Comparison of ENCODE assay signal across 19 mouse cellular contexts in genomic region chr4:136774201-136774600, GRCm38 (mm10).
DNase-seq lines count a peak whose midpoint lies in the region; ATAC-seq and TF ChIP-seq lines count a peak whose summit lies in the region.
"Had no signal": no experiment of that assay in that cellular context is flagged by ENCODE, and none has a peak within 500 bp of the region (broad histone marks: within the 10 kb centered on the region; RNA-seq: fewer than 3 reads in every experiment).

No protein-coding gene starts in this region.

- H3K4me1 ChIP-seq in hindbrain, embryonic 10.5 days (replicated peaks): peaks cover 93% of the 10 kb centered on the region
- peaks cover 7% of the 10 kb centered on the region; the same call in 1 of the 2 replicates for H3K4me1 ChIP-seq in hindbrain, postnatal 0 days (ENCODE audit: insufficient read depth, low read length)
- peaks cover 81% of the 10 kb centered on the region for H3K4me1 ChIP-seq in midbrain, embryonic 13.5 days (replicated peaks)
- peaks cover 34% of the 10 kb centered on the region for H3K4me1 ChIP-seq in midbrain, embryonic 16.5 days (ENCODE audit: control insufficient read depth, insufficient read depth, low read length)
- peaks cover 3% of the 10 kb centered on the region; the same call in 1 of the 2 replicates for H3K4me1 ChIP-seq in heart, adult 2 months (ENCODE audit: control insufficient read depth, insufficient read depth, low read length)

- TF ChIP-seq EP300 in heart, adult 2 months (IDR thresholded peaks at IDR 0.05; ENCODE audit: insufficient read depth, low read depth, low read length): no peak

- H3K36me3 ChIP-seq in hindbrain, embryonic 10.5 days: peaks cover 36% of the 10 kb centered on the region
- peaks cover 5% of the 10 kb centered on the region; the same call in 1 of the 2 replicates for H3K36me3 ChIP-seq in hindbrain, postnatal 0 days (ENCODE audit: insufficient read depth, low read length)
- peaks cover 27% of the 10 kb centered on the region for H3K36me3 ChIP-seq in midbrain, embryonic 13.5 days
- peaks cover 9% of the 10 kb centered on the region; the same call in 1 of the 2 replicates for H3K36me3 ChIP-seq in midbrain, embryonic 16.5 days (ENCODE audit: control insufficient read depth, insufficient read depth, low read length)
- H3K36me3 ChIP-seq in heart, adult 2 months (ENCODE audit: control insufficient read depth, insufficient read depth, low read length): no peaks in the 10 kb centered on the region

- no peaks in the 10 kb centered on the region for H3K79me2 ChIP-seq in heart, adult 2 months (replicated peaks; ENCODE audit: control insufficient read depth, insufficient read depth, low read length)

- no peak for TF ChIP-seq CTCF in hindbrain, postnatal 0 days (IDR thresholded peaks at IDR 0.05; ENCODE audit: low read depth)
- TF ChIP-seq CTCF in heart, adult 2 months (IDR thresholded peaks at IDR 0.05): no peak

- H3K27me3 ChIP-seq in hindbrain, embryonic 10.5 days (ENCODE audit: insufficient read depth, poor library complexity, severe bottlenecking): no peaks in the 10 kb centered on the region
- no peaks in the 10 kb centered on the region for H3K27me3 ChIP-seq in hindbrain, postnatal 0 days (ENCODE audit: insufficient read depth, low read length)
- H3K27me3 ChIP-seq in midbrain, embryonic 13.5 days: no peaks in the 10 kb centered on the region
- H3K27me3 ChIP-seq in midbrain, embryonic 16.5 days (ENCODE audit: control insufficient read depth, insufficient read depth, low read depth, low read length): no peaks in the 10 kb centered on the region
- H3K27me3 ChIP-seq in heart, adult 2 months (ENCODE audit: control insufficient read depth, insufficient read depth, low read length): no peaks in the 10 kb centered on the region
- H3K27me3 ChIP-seq: embryonic facial prominence, embryonic 15.5 days; intestine, embryonic 15.5 days had no signal

- H3K27ac ChIP-seq in hindbrain, embryonic 10.5 days: peak overlapping the region; percentile 54
- no peak overlapping the region for H3K27ac ChIP-seq in hindbrain, postnatal 0 days
- peak overlapping the region; percentile 82 for H3K27ac ChIP-seq in midbrain, embryonic 13.5 days
- no peak overlapping the region for H3K27ac ChIP-seq in midbrain, embryonic 16.5 days (ENCODE audit: low read length)
- no peak overlapping the region for H3K27ac ChIP-seq in heart, adult 2 months
- H3K27ac ChIP-seq: embryonic facial prominence, embryonic 15.5 days; heart, embryonic 10.5 days; intestine, embryonic 15.5 days; macrophage had no signal

- no peak overlapping the region for H3K4me3 ChIP-seq in hindbrain, embryonic 10.5 days
- H3K4me3 ChIP-seq in hindbrain, postnatal 0 days (ENCODE audit: low read length): no peak overlapping the region
- no peak overlapping the region for H3K4me3 ChIP-seq in midbrain, embryonic 13.5 days (replicated peaks)
- no peak overlapping the region for H3K4me3 ChIP-seq in midbrain, embryonic 16.5 days (ENCODE audit: low read depth, low read length)
- H3K4me3 ChIP-seq in heart, adult 2 months: no peak overlapping the region
- H3K4me3 ChIP-seq: embryonic facial prominence, embryonic 15.5 days; heart, embryonic 10.5 days; intestine, embryonic 15.5 days had no signal

- no peaks in the 10 kb centered on the region for H3K9me3 ChIP-seq in hindbrain, embryonic 10.5 days
- H3K9me3 ChIP-seq in hindbrain, postnatal 0 days (ENCODE audit: low read length): no peaks in the 10 kb centered on the region
- H3K9me3 ChIP-seq in midbrain, embryonic 13.5 days: no peaks in the 10 kb centered on the region
- H3K9me3 ChIP-seq in midbrain, embryonic 16.5 days (replicated peaks; ENCODE audit: control insufficient read depth, low read length, poor library complexity, severe bottlenecking): no peaks in the 10 kb centered on the region
- H3K9me3 ChIP-seq: embryonic facial prominence, embryonic 15.5 days; heart, embryonic 10.5 days; intestine, embryonic 15.5 days had no signal

- WGBS in hindbrain, embryonic 10.5 days: 46% methylated on average over 3 of the region's 3 CpGs
- WGBS in hindbrain, postnatal 0 days: 55% methylated on average over 3 of the region's 3 CpGs
- 41% methylated on average over 3 of the region's 3 CpGs for WGBS in midbrain, embryonic 13.5 days
- 33% methylated on average over 3 of the region's 3 CpGs for WGBS in midbrain, embryonic 16.5 days
- 67% methylated on average over 3 of the region's 3 CpGs for WGBS in heart, adult 2 months

- intact Hi-C loops in heart, adult 2 months (cut with DNase I): no loop called here

- DNase-seq in hindbrain, embryonic 10.5 days (ENCODE audit: low spot score): no peak
- no peak for DNase-seq in hindbrain, postnatal 0 days (ENCODE audit: low spot score)
- DNase-seq in embryo, embryonic 11 days: peak; percentile 61
- DNase-seq in heart, adult 2 months: no peak
- DNase-seq in gastrocnemius, adult 18-20 months (ENCODE audit: low spot score): no peak
- DNase-seq: adrenal gland, adult 8-10 months; B cell, adult 2 months; cerebellum, adult 11-12 months; cerebellum, postnatal 10 days; kidney, adult 9 months; kidney, postnatal 14 days; thymus, postnatal 14 days had no signal

- H3K4me2 ChIP-seq in hindbrain, postnatal 0 days (ENCODE audit: low read depth, low read length): no peak overlapping the region
- no peak overlapping the region for H3K4me2 ChIP-seq in midbrain, embryonic 13.5 days (replicated peaks)
- no peak overlapping the region for H3K4me2 ChIP-seq in midbrain, embryonic 16.5 days (ENCODE audit: low read length)
- H3K4me2 ChIP-seq: embryonic facial prominence, embryonic 15.5 days; intestine, embryonic 15.5 days had no signal

- no peak for ATAC-seq in hindbrain, postnatal 0 days
- ATAC-seq in midbrain, embryonic 13.5 days: no peak
- no peak for ATAC-seq in midbrain, embryonic 16.5 days
- ATAC-seq: activated CD4-positive, CD25-positive, alpha-beta regulatory T cell, adult 4 months; intestine, embryonic 15.5 days had no signal

- TF ChIP-seq POLR2A in heart, adult 2 months (IDR thresholded peaks at IDR 0.05; ENCODE audit: insufficient read depth, low read depth, low read length): no peak

- H3K9ac ChIP-seq in hindbrain, postnatal 0 days (replicated peaks; ENCODE audit: low read length): no peak overlapping the region
- H3K9ac ChIP-seq in midbrain, embryonic 13.5 days (replicated peaks): no peak overlapping the region
- no peak overlapping the region for H3K9ac ChIP-seq in midbrain, embryonic 16.5 days (ENCODE audit: low read depth, low read length)
- H3K9ac ChIP-seq in heart, adult 2 months (ENCODE audit: low read depth, low read length): no peak overlapping the region
- H3K9ac ChIP-seq: embryonic facial prominence, embryonic 15.5 days; intestine, embryonic 15.5 days had no signal

Comparison
In these comparisons a context has a peak if more than half of its experiments do, and no peak if none do; other contexts are left out.
1. H3K27ac ChIP-seq: peak in hindbrain, embryonic 10.5 days (single experiment) and midbrain, embryonic 13.5 days (single experiment); none in hindbrain, postnatal 0 days (single experiment), midbrain, embryonic 16.5 days (single experiment) and heart, adult 2 months (single experiment).